Mouse (Mus musculus) large intestine, adult 2 months (tissue): ENCODE data around the gene Zfp704. TPM values are rescaled to one million over a fixed set of nuclear protein-coding genes. Genes with fewer than 3 reads are reported as not detected.
A peak's percentile ranks its signal among the peaks of the same experiment; 100 is the strongest.

Experiments used
- DNase-seq: peaks from one replicate; pipeline ENCODE4 v3.0.0-alpha.2; 2012; ENCODE audit warnings: low read depth, low spot score
- WGBS: fragments of 180-500 bp; shearing (Covaris S2); methylation state at CpG from one replicate; pipeline ENCODE4 v1.1.7; 2018; 5-methylcytosine and 5-hydroxymethylcytosine counted together
- polyA plus RNA-seq: library from polyadenylated mRNA; depleted of rRNA; stranded (reverse); fragments of >200 nt; gene quantifications from 2 replicates; pipeline ENCODE4 v1.2.3, GENCODE M21; 2012

The Zfp704 gene
- polyA plus RNA-seq, 1 experiment = 2.4 TPM

DNA sequence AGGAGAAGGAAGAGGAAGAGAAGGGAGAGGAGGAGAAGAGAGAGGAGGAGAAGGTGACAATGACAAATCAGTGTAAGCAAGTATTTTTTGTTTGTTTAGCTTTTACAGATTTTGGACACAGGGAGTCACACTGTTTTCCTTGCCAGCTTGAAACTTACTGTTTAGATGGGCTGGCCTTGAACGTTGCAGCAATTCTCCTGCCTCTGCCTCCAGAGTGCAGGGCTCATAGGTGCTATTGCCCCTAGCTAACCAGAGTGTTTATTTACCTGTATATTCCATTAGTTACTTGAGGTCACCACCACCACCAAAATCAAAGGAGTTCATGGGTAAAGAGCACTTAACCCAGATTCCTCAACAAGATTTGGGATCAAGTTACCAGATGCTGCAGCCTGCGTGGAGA lies 132.5 kb downstream of the Zfp704 start:
- no peak for DNase-seq
- WGBS = 73% methylated on average over 2 of the region's 2 CpGs

- 97% methylated on average over 3 of the region's 3 CpGs for WGBS
- DNase-seq = no peak
These were observed 133.5 kb downstream of the Zfp704 start for GRCm38 (mm10) chr3:9476336-9476735.

DNA sequence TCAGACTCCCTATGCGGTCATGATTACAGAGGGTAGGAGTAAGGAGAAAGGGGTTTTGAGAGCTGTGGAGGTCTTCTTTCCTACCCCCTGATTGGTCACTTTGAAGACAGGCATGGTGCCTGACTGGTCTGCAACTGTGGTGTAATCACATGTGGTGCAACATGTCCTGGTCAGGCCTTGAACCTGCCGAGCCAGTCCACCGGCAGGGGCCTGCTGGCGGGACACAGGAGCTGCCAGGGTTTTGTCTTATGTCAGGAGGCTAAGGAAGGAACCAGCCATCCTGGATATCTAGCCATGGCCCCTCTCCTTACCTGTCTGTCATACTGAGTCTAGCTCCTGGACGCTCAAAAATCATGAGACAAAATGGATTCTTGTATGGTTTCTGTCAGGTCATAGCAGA lies 134.4 kb downstream of the Zfp704 start:
- WGBS = 86% methylated on average over 5 of the region's 5 CpGs
- no peak for DNase-seq

- no peak for DNase-seq
- 92% methylated on average over 6 of the region's 6 CpGs for WGBS
These were observed 135.6 kb downstream of the Zfp704 start for GRCm38 (mm10) chr3:9474331-9474730.

GRCm38 (mm10) chr3:9466287-9466686 lies 143.6 kb downstream of the Zfp704 start:
- peak; percentile 24 for DNase-seq

DNA sequence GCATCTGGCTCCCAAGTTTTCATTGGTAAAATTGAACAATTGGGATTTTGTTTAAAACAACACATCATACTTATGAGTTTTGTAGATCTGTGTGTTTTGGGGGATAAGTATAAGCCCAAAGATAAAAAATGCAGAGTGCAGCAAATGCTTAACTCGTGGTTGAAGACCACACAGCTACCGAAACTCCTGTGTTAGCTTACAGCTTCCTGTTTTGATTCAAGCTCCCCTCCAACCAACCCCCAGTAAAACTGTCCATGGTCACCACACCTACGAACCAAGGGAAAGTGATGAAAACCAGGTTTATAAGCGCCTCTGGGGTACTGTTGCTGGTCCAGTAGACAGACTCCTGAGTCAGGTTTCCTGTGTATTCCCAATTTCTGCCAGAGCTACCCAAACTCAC lies 144.2 kb downstream of the Zfp704 start:
- 75% methylated on average over 4 of the region's 4 CpGs for WGBS

More at GRCm38 (mm10) chr3:9466287-9466686, 143.6 kb downstream of the Zfp704 start:
- 42% methylated on average over 3 of the region's 3 CpGs for WGBS

DNA sequence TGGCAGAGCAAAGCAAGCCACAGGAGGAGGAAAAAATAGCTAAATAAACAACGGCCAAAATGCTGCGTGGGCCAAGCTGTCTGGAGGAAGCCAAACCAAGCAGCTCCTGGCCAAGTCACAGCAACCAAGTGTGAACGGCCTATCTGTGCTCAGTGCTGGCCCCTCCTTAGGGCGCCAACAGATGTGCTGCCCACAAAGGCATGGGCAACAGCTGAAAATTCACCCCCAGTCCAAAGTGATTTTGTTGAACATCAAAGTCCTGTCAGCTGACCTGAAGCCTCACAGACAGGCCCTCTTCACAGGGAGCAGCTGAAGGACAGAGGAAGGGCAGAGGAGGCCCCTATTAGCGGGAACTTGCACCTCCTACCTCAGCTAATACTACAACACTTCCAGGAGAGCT lies 148.2 kb downstream of the Zfp704 start:
- WGBS = 70% methylated on average over 5 of the region's 5 CpGs
- DNase-seq = no peak

More for the DNA sequence above, 144.2 kb downstream of the Zfp704 start:
- no peak for DNase-seq

GRCm38 (mm10) chr3:9460284-9460683 lies 149.6 kb downstream of the Zfp704 start:
- DNase-seq = no peak
- WGBS = 78% methylated on average over 6 of the region's 6 CpGs

- 76% methylated on average over 10 of the region's 10 CpGs for WGBS
- no peak for DNase-seq
These were observed 153.4 kb downstream of the Zfp704 start for GRCm38 (mm10) chr3:9456380-9456890.

- whole genome bisulfite sequencing = 95% methylated on average over 5 of the region's 5 CpGs
- DNase-seq = no peak
These were observed 154.5 kb downstream of the Zfp704 start for GRCm38 (mm10) chr3:9455351-9455750.

DNA sequence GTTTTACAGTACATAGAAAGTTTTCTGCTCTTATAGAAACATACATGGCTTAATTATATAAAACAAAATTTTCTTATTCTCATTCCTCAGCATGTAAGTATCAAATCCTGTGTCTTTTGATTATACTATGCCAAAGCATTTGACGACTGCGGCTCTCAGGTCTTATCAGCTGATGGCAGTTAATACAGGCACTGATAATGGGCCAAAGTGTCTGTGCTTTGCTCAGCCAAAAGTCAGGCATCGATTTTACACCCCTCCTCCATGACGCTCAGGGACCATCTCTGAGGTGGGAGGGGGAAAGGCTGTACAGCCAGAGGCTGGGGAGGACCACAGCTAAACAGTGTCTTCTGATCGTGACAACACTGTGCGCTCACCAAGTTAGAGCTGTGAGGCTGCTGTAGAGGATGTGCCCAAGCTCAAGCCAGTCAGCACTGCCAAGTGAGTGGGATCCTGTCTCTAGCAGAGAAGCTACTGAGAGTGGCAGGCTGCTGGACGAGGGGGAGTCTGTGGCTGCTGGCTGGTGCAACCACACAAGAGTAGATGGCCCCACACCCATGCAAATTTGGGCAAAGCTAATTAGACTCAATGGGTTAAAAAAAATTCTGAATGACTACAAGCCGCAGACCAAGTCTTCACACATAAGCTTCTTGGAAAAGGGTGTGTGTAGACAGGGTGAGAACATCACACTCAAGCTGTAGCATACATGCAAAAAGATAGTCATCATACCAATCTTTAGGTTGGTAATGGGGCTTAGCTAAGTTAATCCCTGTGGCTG lies 155.1 kb downstream of the Zfp704 start:
- no peak for DNase-seq
- WGBS = 92% methylated on average over 8 of the region's 8 CpGs

DNA sequence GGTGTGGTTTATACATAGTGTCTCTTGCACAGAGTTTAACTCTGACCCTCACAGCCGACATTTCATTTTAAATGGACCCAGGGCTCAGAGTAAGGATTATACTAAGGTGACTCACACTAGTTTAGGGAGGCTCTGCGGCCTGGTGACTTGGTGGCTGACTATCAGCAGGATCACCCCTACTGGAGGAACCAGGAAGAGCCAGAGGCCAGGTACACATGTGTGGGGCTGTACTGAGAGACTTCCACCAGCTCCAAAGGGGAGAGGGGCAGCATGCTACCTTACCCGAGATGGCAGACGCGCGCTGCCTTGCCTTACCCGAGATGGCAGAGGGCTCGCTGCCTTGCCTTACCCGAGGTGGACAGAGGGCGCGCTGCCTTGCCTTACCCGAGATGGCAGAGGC lies 159.4 kb downstream of the Zfp704 start:
- no peak for DNase-seq
- WGBS = 92% methylated on average over 12 of the region's 12 CpGs

DNA sequence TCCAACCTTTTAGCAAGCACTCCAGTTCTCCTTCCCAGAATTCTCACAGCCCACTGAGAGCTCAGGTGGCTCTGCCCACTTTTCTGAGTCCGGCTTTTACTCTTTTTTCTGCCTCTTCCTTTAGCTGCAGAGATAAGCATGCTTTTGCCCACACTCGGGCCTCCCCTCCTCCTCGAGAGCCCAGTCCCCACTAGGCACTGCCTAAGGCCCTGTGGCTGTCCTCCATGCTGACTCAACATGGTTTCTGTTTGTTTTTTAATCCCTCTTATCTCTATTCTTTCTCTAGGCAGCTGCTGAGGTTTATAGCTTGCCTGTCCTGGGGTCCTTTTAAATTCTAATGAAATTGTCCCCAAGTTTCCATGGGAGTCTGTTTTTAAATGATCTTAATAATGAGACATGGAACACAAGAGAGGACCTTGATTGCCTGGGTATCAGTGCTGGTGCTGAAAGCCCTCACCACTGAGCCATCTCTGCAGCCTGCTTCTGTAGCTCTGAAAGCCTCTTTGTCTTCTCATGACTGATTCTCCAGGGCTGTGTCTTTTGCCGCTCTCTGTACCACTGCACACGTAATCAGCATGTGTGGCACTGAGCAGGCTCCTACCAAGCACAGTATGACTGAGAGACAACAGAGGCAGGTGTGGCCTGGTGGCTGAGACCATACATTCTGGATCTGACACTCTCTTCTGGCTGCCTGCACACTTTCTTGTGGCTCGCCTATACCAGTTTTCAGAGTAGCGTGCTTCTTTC lies 160.5 kb downstream of the Zfp704 start:
- DNase-seq = no peak
- 84% methylated on average over 7 of the region's 7 CpGs for WGBS

- WGBS = 94% methylated on average over 5 of the region's 5 CpGs
These were observed 161.3 kb downstream of the Zfp704 start for GRCm38 (mm10) chr3:9448541-9448940.

DNA sequence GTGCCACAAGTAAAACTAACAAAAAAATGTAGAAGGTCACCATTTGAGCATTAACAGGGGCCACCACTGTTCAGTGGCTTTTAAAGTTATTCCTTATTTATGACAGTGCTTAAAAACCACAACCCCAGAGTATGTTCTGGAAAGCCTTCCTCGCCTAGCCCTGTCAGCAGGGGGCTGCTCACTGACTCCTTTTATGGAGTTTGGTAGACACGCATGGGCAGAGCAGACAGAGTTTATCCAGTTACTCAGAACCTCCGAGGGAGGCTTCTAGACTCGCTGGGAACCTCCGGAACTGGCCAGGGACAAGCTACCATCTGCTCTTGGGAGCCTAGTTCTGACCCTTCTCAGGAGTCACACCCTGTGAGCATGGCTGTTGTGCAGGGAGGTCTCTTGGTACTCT lies 165.3 kb downstream of the Zfp704 start:
- DNase-seq = no peak
- 66% methylated on average over 5 of the region's 5 CpGs for WGBS

More at GRCm38 (mm10) chr3:9448541-9448940, 161.3 kb downstream of the Zfp704 start:
- DNase-seq = no peak

DNA sequence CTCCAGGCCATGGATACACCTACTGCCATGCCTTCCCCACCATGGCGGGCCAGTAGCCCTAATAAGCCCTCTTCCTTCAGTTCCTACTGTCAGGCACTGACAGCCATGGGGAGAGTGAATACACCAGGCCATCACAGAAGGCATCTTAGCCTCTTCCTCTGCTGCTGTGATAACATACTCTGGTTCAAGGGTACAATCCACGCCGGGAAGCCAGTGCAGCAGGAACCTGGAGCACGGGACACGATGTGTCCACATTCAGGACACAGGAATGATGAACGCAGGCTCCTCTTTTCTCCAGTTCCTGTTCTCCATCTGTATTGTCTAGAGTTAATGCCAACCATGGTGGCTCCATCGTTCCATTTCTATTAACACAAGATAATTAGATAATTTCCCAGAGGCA lies 165.9 kb downstream of the Zfp704 start:
- WGBS = 96% methylated on average over 7 of the region's 7 CpGs
- no peak for DNase-seq

GRCm38 (mm10) chr3:9443476-9443875 lies 166.4 kb downstream of the Zfp704 start:
- DNase-seq = no peak
- 86% methylated on average over 2 of the region's 2 CpGs for WGBS

DNA sequence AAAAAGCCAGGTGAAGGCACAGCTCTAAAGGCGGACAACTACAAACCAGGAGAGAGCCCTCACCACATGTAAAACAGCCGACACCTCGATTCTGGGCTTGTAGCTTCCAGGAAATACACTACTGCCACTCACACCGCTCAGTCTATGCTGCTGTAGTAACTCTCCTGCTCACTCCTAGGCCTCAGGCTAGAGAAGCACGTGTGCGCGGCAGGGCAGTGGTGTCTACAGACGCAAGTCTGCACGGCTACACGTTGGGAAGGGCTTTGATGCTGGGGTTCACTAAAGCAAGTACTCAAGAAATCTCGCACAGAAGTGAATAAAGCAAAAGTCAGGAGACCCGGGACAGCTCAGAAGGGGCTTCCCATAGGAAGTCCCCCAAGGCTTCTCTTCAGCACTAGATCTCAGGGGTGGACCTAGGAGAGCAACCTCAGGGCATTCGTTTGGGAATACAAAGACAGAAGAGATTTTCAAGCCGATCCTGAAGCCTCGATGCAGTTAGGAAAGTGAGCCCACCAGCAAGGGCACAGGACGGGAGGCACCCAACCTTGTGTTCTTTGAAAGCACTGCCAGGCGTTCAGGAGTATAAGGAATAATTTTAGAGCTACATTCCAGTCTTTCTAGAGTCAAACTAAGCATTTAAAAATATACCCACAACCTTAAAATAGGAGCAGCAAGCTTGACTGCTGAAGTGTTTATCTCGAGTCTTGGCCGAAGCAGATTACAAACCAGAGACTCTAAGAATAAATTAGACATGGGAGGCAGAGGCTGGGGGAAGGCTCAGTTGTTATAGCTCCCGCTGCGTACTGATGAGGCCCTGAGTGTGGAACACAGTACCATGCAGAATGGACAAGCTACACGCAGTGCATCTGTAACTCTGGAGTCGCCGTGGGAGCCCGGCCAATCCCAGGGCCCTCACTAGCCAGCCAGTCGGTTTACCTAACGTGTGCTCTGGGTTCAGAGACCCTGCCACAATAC lies 168.0 kb downstream of the Zfp704 start:
- WGBS = 89% methylated on average over 27 of the region's 27 CpGs

DNA sequence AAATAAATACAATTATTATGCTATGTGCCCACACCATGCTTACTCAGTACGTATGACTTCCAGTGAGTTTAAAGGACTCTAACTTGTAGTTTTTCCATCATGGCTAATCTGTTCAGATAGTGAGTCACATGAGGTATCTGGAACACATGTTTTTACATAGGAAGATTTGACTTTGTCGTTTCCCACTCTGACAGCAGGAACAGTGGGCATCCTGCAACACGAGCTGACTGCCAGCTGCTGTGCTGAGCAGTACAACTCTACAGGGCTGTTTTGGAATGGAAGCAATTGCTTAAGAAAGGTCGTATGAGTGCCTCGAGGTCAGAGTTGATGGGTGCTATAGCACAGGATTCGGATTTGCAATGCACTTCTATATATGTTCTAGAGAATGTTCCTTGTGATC lies 169.4 kb downstream of the Zfp704 start:
- no peak for DNase-seq
- whole genome bisulfite sequencing = 89% methylated on average over 6 of the region's 6 CpGs

More for the DNA sequence above, 168.0 kb downstream of the Zfp704 start:
- DNase-seq = no peak
